Mouse (Mus musculus): ENCODE data around the gene Pex26. TPM values are rescaled to one million over a fixed set of nuclear protein-coding genes. Genes with fewer than 3 reads are reported as not detected.

Pex26 gene
- polyA plus RNA-seq, 1 experiment from 2014 or later: 12.7 TPM

- Histone ChIP-seq H3K36me3 (ENCODE audit: control insufficient read depth, insufficient read depth, low read length) (no peaks in the 10 kb centered on the region), H3K4me1 (ENCODE audit: control insufficient read depth, insufficient read depth, low read length) (no peaks in the 10 kb centered on the region), H3K4me3 (ENCODE audit: low read depth, low read length) (no peak overlapping the region), H3K27me3 (replicated peaks; ENCODE audit: control insufficient read depth, insufficient read depth, low read length) (no peaks in the 10 kb centered on the region), H3K4me2 (ENCODE audit: low read length) (no peak overlapping the region), H3K27ac (ENCODE audit: low read depth, low read length) (no peak overlapping the region), H3K9ac (ENCODE audit: low read length) (no peak overlapping the region), H3K9me3 (replicated peaks; ENCODE audit: control insufficient read depth, low read length) (no peaks in the 10 kb centered on the region)
- no peak for DNase-seq (ENCODE audit: low spot score)
- ATAC-seq: no peak
- WGBS: 75% methylated on average over 4 of the region's 4 CpGs
These were observed 35.9 kb downstream of the Pex26 start for GRCm38 (mm10) chr6:121219406-121219805.

GRCm38 (mm10) chr6:121220181-121220580, 36.7 kb downstream of the Pex26 start:
- Histone ChIP-seq H3K36me3 (ENCODE audit: control insufficient read depth, insufficient read depth, low read length) (no peaks in the 10 kb centered on the region), H3K27me3 (replicated peaks; ENCODE audit: control insufficient read depth, insufficient read depth, low read length) (no peaks in the 10 kb centered on the region), H3K9me3 (replicated peaks; ENCODE audit: control insufficient read depth, low read length) (no peaks in the 10 kb centered on the region), H3K4me2 (ENCODE audit: low read length) (no peak overlapping the region), H3K27ac (ENCODE audit: low read depth, low read length) (no peak overlapping the region), H3K4me1 (ENCODE audit: control insufficient read depth, insufficient read depth, low read length) (no peaks in the 10 kb centered on the region), H3K9ac (ENCODE audit: low read length) (no peak overlapping the region), H3K4me3 (ENCODE audit: low read depth, low read length) (no peak overlapping the region)
- ATAC-seq (no peak), DNase-seq (ENCODE audit: low spot score) (no peak)
- WGBS: 90% methylated on average over 10 of the region's 10 CpGs

GRCm38 (mm10) chr6:121221876-121222597, 38.6 kb downstream of the Pex26 start:
- Histone ChIP-seq H3K9ac (ENCODE audit: low read length) (no peak overlapping the region), H3K4me2 (ENCODE audit: low read length) (no peak overlapping the region), H3K4me3 (ENCODE audit: low read depth, low read length) (no peak overlapping the region), H3K9me3 (replicated peaks; ENCODE audit: control insufficient read depth, low read length) (no peaks in the 10 kb centered on the region), H3K27ac (ENCODE audit: low read depth, low read length) (no peak overlapping the region), H3K4me1 (ENCODE audit: control insufficient read depth, insufficient read depth, low read length) (no peaks in the 10 kb centered on the region), H3K36me3 (ENCODE audit: control insufficient read depth, insufficient read depth, low read length) (no peaks in the 10 kb centered on the region), H3K27me3 (replicated peaks; ENCODE audit: control insufficient read depth, insufficient read depth, low read length) (no peaks in the 10 kb centered on the region)
- DNase-seq (ENCODE audit: low spot score) (no peak), ATAC-seq (no peak)
- WGBS: 93% methylated on average over 8 of the region's 8 CpGs

- ATAC-seq (no peak), DNase-seq (ENCODE audit: low spot score) (no peak)
- H3K27me3 ChIP-seq (replicated peaks; ENCODE audit: control insufficient read depth, insufficient read depth, low read length): no peaks in the 10 kb centered on the region
- 96% methylated on average over 14 of the region's 14 CpGs for WGBS
- H3K4me1 ChIP-seq (ENCODE audit: control insufficient read depth, insufficient read depth, low read length): no peaks in the 10 kb centered on the region
- no peak overlapping the region for H3K4me2 ChIP-seq (ENCODE audit: low read length)
- H3K36me3 ChIP-seq (ENCODE audit: control insufficient read depth, insufficient read depth, low read length): no peaks in the 10 kb centered on the region
- H3K27ac ChIP-seq (ENCODE audit: low read depth, low read length): no peak overlapping the region
- H3K9ac ChIP-seq (ENCODE audit: low read length): no peak overlapping the region
- no peak overlapping the region for H3K4me3 ChIP-seq (ENCODE audit: low read depth, low read length)
- H3K9me3 ChIP-seq (replicated peaks; ENCODE audit: control insufficient read depth, low read length): no peaks in the 10 kb centered on the region
These were observed 39.5 kb downstream of the Pex26 start for GRCm38 (mm10) chr6:121223001-121223400.

GRCm38 (mm10) chr6:121224067-121224466, 40.6 kb downstream of the Pex26 start:
- H3K4me3 ChIP-seq (ENCODE audit: low read depth, low read length): no peak overlapping the region
- no peaks in the 10 kb centered on the region for H3K27me3 ChIP-seq (replicated peaks; ENCODE audit: control insufficient read depth, insufficient read depth, low read length)
- H3K9ac ChIP-seq (ENCODE audit: low read length): no peak overlapping the region
- DNase-seq (ENCODE audit: low spot score): no peak
- H3K27ac ChIP-seq (ENCODE audit: low read depth, low read length): no peak overlapping the region
- H3K36me3 ChIP-seq (ENCODE audit: control insufficient read depth, insufficient read depth, low read length): no peaks in the 10 kb centered on the region
- no peaks in the 10 kb centered on the region for H3K4me1 ChIP-seq (ENCODE audit: control insufficient read depth, insufficient read depth, low read length)
- no peak for ATAC-seq
- H3K4me2 ChIP-seq (ENCODE audit: low read length): no peak overlapping the region
- H3K9me3 ChIP-seq (replicated peaks; ENCODE audit: control insufficient read depth, low read length): no peaks in the 10 kb centered on the region
- 79% methylated on average over 5 of the region's 5 CpGs for WGBS

GRCm38 (mm10) chr6:121224993-121225392, 41.5 kb downstream of the Pex26 start:
- Histone ChIP-seq H3K36me3 (ENCODE audit: control insufficient read depth, insufficient read depth, low read length) (no peaks in the 10 kb centered on the region), H3K4me1 (ENCODE audit: control insufficient read depth, insufficient read depth, low read length) (no peaks in the 10 kb centered on the region), H3K27ac (ENCODE audit: low read depth, low read length) (no peak overlapping the region), H3K9ac (ENCODE audit: low read length) (no peak overlapping the region), H3K27me3 (replicated peaks; ENCODE audit: control insufficient read depth, insufficient read depth, low read length) (no peaks in the 10 kb centered on the region), H3K4me2 (ENCODE audit: low read length) (no peak overlapping the region), H3K4me3 (ENCODE audit: low read depth, low read length) (no peak overlapping the region), H3K9me3 (replicated peaks; ENCODE audit: control insufficient read depth, low read length) (no peaks in the 10 kb centered on the region)
- no peak for ATAC-seq
- 61% methylated on average over 6 of the region's 6 CpGs for WGBS
- no peak for DNase-seq (ENCODE audit: low spot score)

- 67% methylated on average over 4 of the region's 4 CpGs for WGBS
These were observed 42.6 kb downstream of the Pex26 start for GRCm38 (mm10) chr6:121226043-121226442.

GRCm38 (mm10) chr6:121226744-121227143, 43.3 kb downstream of the Pex26 start:
- Histone ChIP-seq H3K9me3 (replicated peaks; ENCODE audit: control insufficient read depth, low read length) (no peaks in the 10 kb centered on the region), H3K4me2 (ENCODE audit: low read length) (no peak overlapping the region), H3K9ac (ENCODE audit: low read length) (no peak overlapping the region), H3K27me3 (replicated peaks; ENCODE audit: control insufficient read depth, insufficient read depth, low read length) (no peaks in the 10 kb centered on the region), H3K4me1 (ENCODE audit: control insufficient read depth, insufficient read depth, low read length) (no peaks in the 10 kb centered on the region), H3K27ac (ENCODE audit: low read depth, low read length) (no peak overlapping the region), H3K36me3 (ENCODE audit: control insufficient read depth, insufficient read depth, low read length) (no peaks in the 10 kb centered on the region), H3K4me3 (ENCODE audit: low read depth, low read length) (no peak overlapping the region)
- WGBS: 94% methylated on average over 2 of the region's 2 CpGs
- ATAC-seq (no peak), DNase-seq (ENCODE audit: low spot score) (no peak)

More at GRCm38 (mm10) chr6:121226043-121226442, 42.6 kb downstream of the Pex26 start:
- Histone ChIP-seq H3K9ac (ENCODE audit: low read length) (no peak overlapping the region), H3K9me3 (replicated peaks; ENCODE audit: control insufficient read depth, low read length) (no peaks in the 10 kb centered on the region), H3K4me2 (ENCODE audit: low read length) (no peak overlapping the region), H3K27ac (ENCODE audit: low read depth, low read length) (no peak overlapping the region), H3K27me3 (replicated peaks; ENCODE audit: control insufficient read depth, insufficient read depth, low read length) (no peaks in the 10 kb centered on the region), H3K4me3 (ENCODE audit: low read depth, low read length) (no peak overlapping the region), H3K4me1 (ENCODE audit: control insufficient read depth, insufficient read depth, low read length) (no peaks in the 10 kb centered on the region), H3K36me3 (ENCODE audit: control insufficient read depth, insufficient read depth, low read length) (no peaks in the 10 kb centered on the region)
- no peak for ATAC-seq
- no peak for DNase-seq (ENCODE audit: low spot score)

GRCm38 (mm10) chr6:121228421-121228820, 45.0 kb downstream of the Pex26 start:
- 78% methylated on average over 8 of the region's 8 CpGs for WGBS
- no peaks in the 10 kb centered on the region for H3K27me3 ChIP-seq (replicated peaks; ENCODE audit: control insufficient read depth, insufficient read depth, low read length)
- no peak overlapping the region for H3K4me2 ChIP-seq (ENCODE audit: low read length)
- H3K27ac ChIP-seq (ENCODE audit: low read depth, low read length): no peak overlapping the region
- H3K9me3 ChIP-seq (replicated peaks; ENCODE audit: control insufficient read depth, low read length): no peaks in the 10 kb centered on the region
- H3K4me3 ChIP-seq (ENCODE audit: low read depth, low read length): no peak overlapping the region
- H3K36me3 ChIP-seq (ENCODE audit: control insufficient read depth, insufficient read depth, low read length): no peaks in the 10 kb centered on the region
- ATAC-seq (no peak), DNase-seq (ENCODE audit: low spot score) (no peak)
- H3K4me1 ChIP-seq (ENCODE audit: control insufficient read depth, insufficient read depth, low read length): no peaks in the 10 kb centered on the region
- H3K9ac ChIP-seq (ENCODE audit: low read length): no peak overlapping the region

All from forebrain, embryonic 14.5 days (tissue).